Mouse (Mus musculus) E14TG2a.4 (cell line): ENCODE data around the gene Cntnap5a.

ENCODE experiments used
- H3K27me3 ChIP-seq: 2 replicates; pipeline ENCODE4 v1.6.1; 2014; ENCODE audit warnings: low read length, control low read depth; ENCODE audit not compliant: insufficient read depth
- H3K36me3 ChIP-seq: 2 replicates; pipeline ENCODE4 v1.6.1; 2014; ENCODE audit warnings: low read length, control low read depth; ENCODE audit not compliant: insufficient read depth
- H3K4me1 ChIP-seq: replicated peaks from 2 replicates; pipeline ENCODE4 v1.6.1; 2014; ENCODE audit warnings: low read depth, low read length, control low read depth
- H3K4me3 ChIP-seq: replicated peaks from 2 replicates; pipeline ENCODE4 v1.5.1; 2014; ENCODE audit warnings: mild to moderate bottlenecking, low read length
- H3K9me3 ChIP-seq: 2 replicates; pipeline ENCODE4 v1.6.1; 2014; ENCODE audit warnings: low read length, control low read depth
- CTCF ChIP-seq: conservative IDR thresholded peaks from 2 replicates; pipeline ENCODE4 v1.5.1; 2014; ENCODE audit warnings: low read length
- NANOG ChIP-seq: IDR thresholded peaks from 2 replicates; pipeline ENCODE4 v1.6.1; 2014; ENCODE audit warnings: borderline replicate concordance, low read length, mixed read lengths
- POU5F1 ChIP-seq: IDR thresholded peaks from 2 replicates; pipeline ENCODE4 v1.6.1; 2014; ENCODE audit warnings: low read length, borderline replicate concordance

Cntnap5a gene

GRCm38 (mm10) chr1:116216883-116217282, 532.3 kb downstream of the Cntnap5a start:
- H3K27me3 ChIP-seq = no peaks in the 10 kb centered on the region
- peaks cover 4% of the 10 kb centered on the region; the same call in 1 of the 2 replicates for H3K9me3 ChIP-seq
- no peak for TF ChIP-seq POU5F1
- TF ChIP-seq CTCF = no peak
- TF ChIP-seq NANOG = no peak
- H3K4me1 ChIP-seq = no peaks in the 10 kb centered on the region
- H3K36me3 ChIP-seq = no peaks in the 10 kb centered on the region
- no peak overlapping the region for H3K4me3 ChIP-seq

GRCm38 (mm10) chr1:116240538-116240937, 556.0 kb downstream of the Cntnap5a start:
- no peak for TF ChIP-seq CTCF
- no peak for TF ChIP-seq POU5F1
- TF ChIP-seq NANOG = no peak
- no peak overlapping the region for H3K4me3 ChIP-seq

GRCm38 (mm10) chr1:116243856-116244255, 559.3 kb downstream of the Cntnap5a start:
- Histone ChIP-seq H3K36me3 (no peaks in the 10 kb centered on the region), H3K4me3 (no peak overlapping the region), H3K9me3 (no peaks in the 10 kb centered on the region), H3K27me3 (no peaks in the 10 kb centered on the region), H3K4me1 (no peaks in the 10 kb centered on the region)
- TF ChIP-seq NANOG (no peak), CTCF (no peak), POU5F1 (no peak)

More at GRCm38 (mm10) chr1:116240538-116240937, 556.0 kb downstream of the Cntnap5a start:
- no peaks in the 10 kb centered on the region for H3K36me3 ChIP-seq
- no peaks in the 10 kb centered on the region for H3K9me3 ChIP-seq
- H3K4me1 ChIP-seq = no peaks in the 10 kb centered on the region
- no peaks in the 10 kb centered on the region for H3K27me3 ChIP-seq

- no peaks in the 10 kb centered on the region for H3K27me3 ChIP-seq
- no peaks in the 10 kb centered on the region for H3K36me3 ChIP-seq
- no peaks in the 10 kb centered on the region; the same call in 1 of the 2 replicates for H3K9me3 ChIP-seq
- 0 out of 2 replicates have a peak, but pooled peaks cover 3% of the 10 kb centered on the region for H3K4me1 ChIP-seq
- TF ChIP-seq POU5F1 = no peak
- TF ChIP-seq CTCF = no peak
- TF ChIP-seq NANOG = no peak
- H3K4me3 ChIP-seq = no peak overlapping the region
Measured at GRCm38 (mm10) chr1:116281144-116281543, 596.6 kb downstream of the Cntnap5a start.

- H3K9me3 ChIP-seq = no peaks in the 10 kb centered on the region
- H3K4me3 ChIP-seq = no peak overlapping the region
- TF ChIP-seq NANOG = no peak
- TF ChIP-seq CTCF = no peak
- TF ChIP-seq POU5F1 = no peak
- H3K27me3 ChIP-seq = no peaks in the 10 kb centered on the region
- H3K36me3 ChIP-seq = no peaks in the 10 kb centered on the region
- H3K4me1 ChIP-seq = no peaks in the 10 kb centered on the region
Measured at GRCm38 (mm10) chr1:116283968-116284367, 599.4 kb downstream of the Cntnap5a start.

- Histone ChIP-seq H3K9me3 (no peaks in the 10 kb centered on the region), H3K36me3 (no peaks in the 10 kb centered on the region), H3K4me3 (no peak overlapping the region), H3K27me3 (no peaks in the 10 kb centered on the region), H3K4me1 (no peaks in the 10 kb centered on the region)
- no peak for TF ChIP-seq POU5F1
- TF ChIP-seq NANOG = no peak
- no peak for TF ChIP-seq CTCF
Measured at GRCm38 (mm10) chr1:116306555-116306954, 622.0 kb downstream of the Cntnap5a start.

GRCm38 (mm10) chr1:116311512-116311911, 627.0 kb downstream of the Cntnap5a start:
- no peak for TF ChIP-seq CTCF
- TF ChIP-seq NANOG = no peak
- no peak for TF ChIP-seq POU5F1
- Histone ChIP-seq H3K4me1 (no peaks in the 10 kb centered on the region), H3K36me3 (no peaks in the 10 kb centered on the region)

GRCm38 (mm10) chr1:116313269-116313668, 628.7 kb downstream of the Cntnap5a start:
- H3K27me3 ChIP-seq = no peaks in the 10 kb centered on the region
- no peaks in the 10 kb centered on the region for H3K36me3 ChIP-seq
- no peaks in the 10 kb centered on the region for H3K4me1 ChIP-seq
- no peak overlapping the region for H3K4me3 ChIP-seq
- H3K9me3 ChIP-seq = no peaks in the 10 kb centered on the region
- TF ChIP-seq POU5F1 (no peak), CTCF (peak; percentile 24; the same call in 1 of the 2 replicates)

More at GRCm38 (mm10) chr1:116311512-116311911, 627.0 kb downstream of the Cntnap5a start:
- H3K9me3 ChIP-seq = no peaks in the 10 kb centered on the region
- H3K27me3 ChIP-seq = no peaks in the 10 kb centered on the region
- H3K4me3 ChIP-seq = no peak overlapping the region

GRCm38 (mm10) chr1:116324505-116324904, 639.9 kb downstream of the Cntnap5a start:
- H3K36me3 ChIP-seq = no peaks in the 10 kb centered on the region
- TF ChIP-seq CTCF (no peak), NANOG (no peak), POU5F1 (no peak)
- H3K9me3 ChIP-seq = no peaks in the 10 kb centered on the region
- H3K27me3 ChIP-seq = no peaks in the 10 kb centered on the region
- no peak overlapping the region for H3K4me3 ChIP-seq
- H3K4me1 ChIP-seq = no peaks in the 10 kb centered on the region
